Mouse (Mus musculus): ENCODE results near the gene Hapln2.
A peak's percentile ranks its signal among the peaks of the same experiment; 100 is the strongest.

The Hapln2 gene

GRCm38 (mm10) chr3:88027434-88028186 lies at the start of gene Hapln2:
TSS of gene Hapln2 (minus strand) at chr3:88027583.
- peak; percentile 71 for DNase-seq (ENCODE audit: low read depth, low spot score)

- no peak for DNase-seq (ENCODE audit: low read depth, low spot score)
These were observed 47.4 kb upstream of the Hapln2 start for GRCm38 (mm10) chr3:88074766-88075165.

- no peak for DNase-seq (ENCODE audit: low read depth, low spot score)
These were observed 47.0 kb upstream of the Hapln2 start for GRCm38 (mm10) chr3:88074351-88074750.

GRCm38 (mm10) chr3:88073631-88074030 lies 46.2 kb upstream of the Hapln2 start:
- DNase-seq (ENCODE audit: low read depth, low spot score), result no peak

GRCm38 (mm10) chr3:88071783-88072182 lies 44.4 kb upstream of the Hapln2 start:
- DNase-seq (ENCODE audit: low read depth, low spot score), result peak; percentile 29

- DNase-seq (ENCODE audit: low read depth, low spot score), result no peak
These were observed 41.0 kb upstream of the Hapln2 start for GRCm38 (mm10) chr3:88068386-88068785.

- DNase-seq (ENCODE audit: low read depth, low spot score), result peak; percentile 77
These were observed 30.7 kb upstream of the Hapln2 start, which contains the start of gene Naxe for GRCm38 (mm10) chr3:88057902-88058696. TSS of gene Naxe (minus strand) at chr3:88058495.

- no peak for DNase-seq (ENCODE audit: low read depth, low spot score)
These were observed 29.6 kb upstream of the Hapln2 start for GRCm38 (mm10) chr3:88057030-88057429.

GRCm38 (mm10) chr3:88049532-88049931 lies 22.1 kb upstream of the Hapln2 start:
- DNase-seq (ENCODE audit: low read depth, low spot score), result no peak

GRCm38 (mm10) chr3:88042661-88043421 lies 15.5 kb upstream of the Hapln2 start, which contains the start of gene Gpatch4:
TSS of gene Gpatch4 (plus strand) at chr3:88043108.
- DNase-seq (ENCODE audit: low read depth, low spot score), result peak; percentile 96

GRCm38 (mm10) chr3:88035561-88036293 lies 8.3 kb upstream of the Hapln2 start:
- no peak for DNase-seq (ENCODE audit: low read depth, low spot score)

- DNase-seq (ENCODE audit: low read depth, low spot score), result no peak
These were observed 6.1 kb upstream of the Hapln2 start for GRCm38 (mm10) chr3:88033506-88033905.

GRCm38 (mm10) chr3:88030608-88031395 lies 3.4 kb upstream of the Hapln2 start:
- DNase-seq (ENCODE audit: low read depth, low spot score), result peak; percentile 28

- no peak for DNase-seq (ENCODE audit: low read depth, low spot score)
These were observed 560 bp downstream of the Hapln2 start for GRCm38 (mm10) chr3:88026823-88027222.

- DNase-seq (ENCODE audit: low read depth, low spot score), result no peak
These were observed 4.0 kb downstream of the Hapln2 start for GRCm38 (mm10) chr3:88023192-88024074.

GRCm38 (mm10) chr3:88022322-88023191 lies 4.8 kb downstream of the Hapln2 start:
- DNase-seq (ENCODE audit: low read depth, low spot score), result peak; percentile 40

GRCm38 (mm10) chr3:88010634-88011265 lies 16.6 kb downstream of the Hapln2 start:
- DNase-seq (ENCODE audit: low read depth, low spot score), result no peak
